Mouse (Mus musculus) adrenal gland, adult 8-10 months (tissue): ENCODE measurements around the gene Gp9. TPM values are rescaled to one million over a fixed set of nuclear protein-coding genes. Genes with fewer than 3 reads are reported as not detected.

Experiments
- DNase-seq: peaks from one replicate; pipeline ENCODE4 v3.0.0; 2022
- total RNA-seq, 4 experiments: library from RNA; stranded (reverse); gene quantifications; 2 replicates each; pipeline ENCODE4 v1.2.4; 2022

The Gp9 gene
- total RNA-seq = under 1 TPM in 1 of 4 experiments, not detected in 3; 0.35 TPM

GRCm38 (mm10) chr6:87777842-87778241 lies at the start of gene Gp9:
Gene Gp9 (plus strand): TSS chr6:87778072.
- DNase-seq = no peak

DNA sequence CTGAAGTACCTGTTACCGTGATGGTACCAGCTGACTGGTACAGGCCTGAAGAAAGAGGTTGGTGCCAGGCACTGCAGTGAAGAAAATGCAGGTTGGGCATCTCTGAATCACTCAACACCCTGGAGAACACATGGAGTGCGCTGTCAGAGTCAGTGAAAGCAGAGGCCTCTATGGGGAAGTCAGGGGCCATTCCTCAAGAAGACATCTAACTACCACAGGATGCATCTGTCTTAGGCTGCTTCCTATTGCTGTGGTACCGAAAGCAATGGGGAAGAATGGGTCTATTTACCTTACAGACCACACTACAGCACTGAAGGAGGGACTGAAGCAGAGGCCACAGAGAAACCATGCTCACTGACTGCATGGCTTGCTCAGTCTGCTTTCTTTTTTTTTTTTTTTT lies 49.8 kb upstream of the Gp9 start:
- DNase-seq = no peak

DNA sequence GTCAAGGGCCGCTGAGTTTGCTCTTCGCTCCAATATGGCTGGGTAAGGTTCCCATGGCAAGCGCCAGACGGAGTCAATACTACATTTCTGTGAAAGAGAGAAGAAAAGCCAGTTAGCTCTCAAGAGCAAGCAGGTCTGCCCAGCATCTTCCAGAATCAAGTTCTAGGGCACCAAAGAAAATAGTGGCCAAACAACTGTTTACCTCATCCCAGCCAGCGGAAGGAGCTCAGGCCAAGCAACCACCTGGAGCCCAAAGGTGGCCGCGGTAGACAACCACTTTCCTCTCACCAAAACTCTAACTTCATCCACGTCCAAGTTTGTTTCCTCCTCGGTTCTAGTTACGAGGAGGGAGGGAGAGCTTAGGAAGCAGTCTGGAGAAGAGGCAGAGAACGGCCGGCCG lies 47.7 kb upstream of the Gp9 start:
- DNase-seq = no peak

DNA sequence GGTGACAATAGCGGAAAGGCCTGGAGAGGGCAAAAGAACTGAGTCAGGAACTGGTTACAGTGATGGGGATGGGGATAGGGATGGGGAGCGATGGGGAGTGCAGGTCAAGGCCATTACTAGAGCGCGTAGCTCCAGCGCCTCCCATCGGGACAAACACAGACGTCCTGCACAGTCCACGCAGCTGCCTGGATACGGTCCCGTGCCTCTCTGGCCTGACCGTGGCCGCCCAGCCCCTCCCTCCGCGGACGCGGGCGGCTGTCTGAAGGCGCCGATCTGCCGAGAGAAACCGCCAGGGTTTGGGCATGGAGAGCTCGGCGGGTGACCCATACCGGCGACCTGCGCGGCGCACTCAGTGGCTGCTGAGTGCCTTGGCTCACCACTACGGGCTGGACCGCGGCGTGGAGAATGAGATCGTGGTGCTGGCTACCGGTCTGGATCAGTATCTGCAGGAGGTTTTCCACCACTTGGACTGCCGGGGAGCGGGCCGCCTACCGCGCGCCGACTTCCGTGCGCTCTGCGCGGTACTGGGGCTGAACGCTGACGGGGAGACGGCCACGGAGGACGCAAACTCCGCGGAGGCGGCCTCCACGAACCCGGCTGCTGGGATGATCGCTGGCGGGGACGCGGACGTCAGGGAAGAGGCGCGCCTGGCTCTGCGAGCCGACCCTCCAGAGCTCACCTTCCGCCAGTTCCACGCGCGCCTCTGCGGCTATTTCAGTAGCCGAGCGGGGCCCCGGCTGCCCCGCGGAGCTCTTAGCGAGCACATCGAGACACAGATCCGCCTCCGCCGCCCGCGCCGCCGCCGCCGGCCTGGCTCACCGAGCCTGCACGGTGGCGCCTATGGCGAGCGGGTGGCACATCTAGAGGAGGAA lies 47.0 kb upstream of the Gp9 start, which contains the start of gene Efcc1:
Efcc1 (plus strand) TSS at position 279 of the 872 bp plus-strand sequence.
- DNase-seq = no peak

- DNase-seq = no peak
These were observed 46.3 kb upstream of the Gp9 start for GRCm38 (mm10) chr6:87731463-87732095.

GRCm38 (mm10) chr6:87732151-87733011 lies 45.5 kb upstream of the Gp9 start:
- DNase-seq = no peak

DNA sequence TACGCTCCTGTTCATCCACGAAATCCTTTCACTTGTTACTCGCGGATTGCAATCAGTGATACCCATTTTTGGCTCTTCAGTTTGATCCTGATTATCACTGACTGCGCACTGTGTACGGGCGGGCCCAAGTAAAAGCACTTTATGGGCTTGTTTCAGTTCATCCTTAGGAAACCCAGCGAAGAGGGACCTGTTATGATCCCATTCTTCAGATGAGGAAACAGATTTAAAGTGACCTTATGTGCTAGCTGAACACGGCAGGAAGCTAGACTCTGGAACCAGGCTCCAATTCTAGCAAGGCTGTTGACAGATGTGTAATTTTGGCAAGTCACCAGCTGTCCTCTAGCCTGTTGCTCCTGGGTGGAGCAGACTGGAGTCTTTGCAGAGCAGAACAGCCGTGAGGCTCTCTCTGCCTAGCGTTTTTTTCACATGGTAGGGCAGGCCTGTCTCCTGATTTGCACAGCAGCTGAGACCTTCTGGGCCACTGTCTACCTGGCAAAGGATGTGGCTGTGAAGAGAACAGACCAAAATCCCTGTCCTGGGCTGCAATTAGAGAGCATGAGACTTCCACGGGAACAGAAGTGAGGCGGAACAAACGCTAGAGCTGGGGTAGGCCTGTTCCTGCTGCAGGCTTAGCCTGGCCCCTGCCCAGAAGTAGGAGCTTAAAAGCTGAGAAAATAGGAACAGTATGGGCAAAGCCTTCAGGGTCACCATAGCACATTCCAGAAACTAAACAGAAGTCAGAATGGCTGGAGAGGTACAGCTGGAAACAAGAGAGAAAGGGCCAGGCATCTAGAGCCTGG lies 44.5 kb upstream of the Gp9 start:
- no peak for DNase-seq

GRCm38 (mm10) chr6:87734136-87734535 lies 43.7 kb upstream of the Gp9 start:
- no peak for DNase-seq

- no peak for DNase-seq
These were observed 40.9 kb upstream of the Gp9 start for GRCm38 (mm10) chr6:87736923-87737322.

GRCm38 (mm10) chr6:87737921-87738626 lies 39.8 kb upstream of the Gp9 start:
- no peak for DNase-seq

GRCm38 (mm10) chr6:87739898-87740297 lies 38.0 kb upstream of the Gp9 start:
- DNase-seq = no peak

DNA sequence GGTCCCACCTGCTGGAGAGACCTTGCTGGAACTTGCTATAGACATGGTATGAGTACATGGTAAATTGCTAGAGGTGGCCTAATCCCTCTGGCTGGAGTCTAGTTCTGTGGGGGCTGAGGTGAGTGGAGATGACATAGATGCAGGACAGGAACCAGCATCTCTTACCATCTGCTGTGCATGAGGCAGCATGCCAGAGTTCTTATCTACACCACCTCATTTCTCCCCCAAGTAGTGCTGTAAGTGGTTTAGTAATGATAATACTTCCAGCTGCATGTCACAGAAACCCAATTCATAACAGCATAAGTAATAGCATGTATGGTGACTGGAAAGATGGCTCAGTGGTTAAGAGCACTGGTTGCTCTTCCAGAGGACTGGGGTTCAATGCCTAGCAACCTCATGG lies 37.4 kb upstream of the Gp9 start:
- no peak for DNase-seq

- no peak for DNase-seq
These were observed 35.9 kb upstream of the Gp9 start for GRCm38 (mm10) chr6:87741978-87742377.

- no peak for DNase-seq
These were observed 35.1 kb upstream of the Gp9 start for GRCm38 (mm10) chr6:87742804-87743203.

GRCm38 (mm10) chr6:87743281-87743680 lies 34.6 kb upstream of the Gp9 start:
- DNase-seq = no peak

DNA sequence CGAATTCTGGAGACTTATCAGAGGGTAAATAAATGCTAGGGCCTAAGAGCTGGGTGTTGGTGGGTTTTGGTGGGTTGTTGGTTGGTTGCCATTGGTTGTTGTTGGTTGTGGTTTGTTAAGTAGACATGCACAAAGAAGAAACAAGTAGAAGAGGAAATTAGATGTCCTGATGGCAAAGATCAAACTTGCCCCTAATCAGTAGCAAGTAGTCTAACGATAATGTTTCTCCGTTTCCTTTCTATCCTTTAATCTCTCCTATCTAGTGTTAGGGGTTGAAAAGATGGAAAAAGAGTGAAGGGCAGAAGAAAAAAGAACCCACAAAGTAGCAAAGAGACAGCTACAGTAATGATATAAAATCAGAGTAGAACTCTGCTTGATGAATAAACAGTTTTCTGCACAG lies 33.2 kb upstream of the Gp9 start:
- DNase-seq = no peak

DNA sequence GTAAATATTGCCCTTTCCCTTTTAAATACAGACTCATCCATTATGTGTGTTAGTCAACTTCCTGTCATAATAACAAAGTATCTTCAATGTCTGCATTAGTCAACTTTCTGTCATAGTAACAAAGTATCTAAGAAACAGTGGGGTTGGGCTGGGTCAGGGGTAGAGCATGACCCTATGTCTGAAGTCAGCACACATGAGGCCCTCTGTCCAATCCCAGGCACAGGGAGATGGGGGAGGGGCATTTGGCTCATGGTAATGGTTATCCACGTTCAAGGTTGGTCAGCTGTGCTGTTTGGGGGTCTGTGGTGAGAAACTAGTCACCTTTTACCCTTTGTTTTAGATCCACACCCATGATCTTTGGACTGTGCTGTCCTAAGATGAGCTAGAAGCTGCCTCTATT lies 32.6 kb upstream of the Gp9 start:
- DNase-seq = peak; percentile 20

DNA sequence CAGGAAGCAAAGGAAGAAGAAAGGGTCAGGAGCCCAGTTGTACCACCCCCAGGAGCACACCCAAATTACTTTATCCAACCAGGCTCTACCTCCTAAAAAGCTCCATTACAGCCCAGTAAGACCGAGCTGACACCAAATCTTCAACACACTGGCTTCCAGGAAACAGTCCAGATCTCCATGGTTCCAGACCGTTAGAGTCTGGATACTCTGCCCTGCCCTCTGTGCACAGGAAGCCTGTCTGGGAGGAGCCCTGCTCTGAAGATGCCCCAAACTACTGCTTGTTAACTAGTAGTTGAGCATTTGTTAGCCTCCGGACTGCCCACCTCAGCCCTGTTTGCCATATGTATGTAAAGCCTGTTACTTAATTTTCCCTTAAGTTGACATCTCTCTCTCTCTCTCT lies 31.8 kb upstream of the Gp9 start:
- DNase-seq = no peak

DNA sequence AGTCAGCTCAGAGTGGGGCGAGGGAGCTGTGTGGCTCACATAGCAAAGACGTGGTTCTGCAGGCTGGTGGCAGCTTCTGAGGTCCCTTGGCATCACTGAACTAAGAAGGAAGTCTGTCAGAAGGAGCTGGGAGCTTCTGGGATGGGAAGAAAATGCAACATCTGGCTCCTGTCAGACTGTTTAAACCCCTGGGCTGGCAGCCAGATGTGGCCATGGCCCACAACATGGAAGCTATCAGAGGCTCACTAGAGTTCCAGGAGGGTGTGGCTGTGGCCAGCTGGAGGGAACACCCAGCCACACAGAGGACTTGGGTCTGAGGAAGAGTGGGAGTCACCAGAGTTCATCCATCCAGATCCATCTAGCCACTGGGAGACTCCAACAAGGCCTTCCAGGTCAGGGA lies 31.0 kb upstream of the Gp9 start:
- no peak for DNase-seq

GRCm38 (mm10) chr6:87748078-87748477 lies 29.8 kb upstream of the Gp9 start:
- DNase-seq = no peak

DNA sequence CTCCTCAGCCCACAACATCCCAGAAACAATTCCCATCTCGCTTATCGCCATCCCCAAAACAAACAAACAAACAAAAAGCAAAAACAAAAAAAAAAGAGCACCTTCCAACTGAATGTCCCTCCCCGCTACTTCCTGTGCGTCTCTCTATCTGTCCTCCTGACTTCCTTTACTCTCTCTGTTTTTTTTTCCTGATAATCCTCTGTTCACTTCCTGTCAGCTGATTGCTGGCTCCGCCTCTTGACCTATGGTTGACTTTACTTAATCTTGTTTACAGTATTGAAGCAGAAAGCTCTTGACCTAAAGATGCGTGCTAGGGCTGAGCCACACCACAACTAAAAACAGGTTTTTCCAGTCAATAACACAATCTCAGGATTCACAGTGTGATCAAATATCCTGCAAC lies 29.3 kb upstream of the Gp9 start:
- DNase-seq = no peak
